Mouse (Mus musculus): ENCODE data around the gene Dpep3. TPM values are rescaled to one million over a fixed set of nuclear protein-coding genes. Genes with fewer than 3 reads are reported as not detected.

Dpep3 gene
- total RNA-seq, 1 experiment from 2014 or later, result not detected

DNA sequence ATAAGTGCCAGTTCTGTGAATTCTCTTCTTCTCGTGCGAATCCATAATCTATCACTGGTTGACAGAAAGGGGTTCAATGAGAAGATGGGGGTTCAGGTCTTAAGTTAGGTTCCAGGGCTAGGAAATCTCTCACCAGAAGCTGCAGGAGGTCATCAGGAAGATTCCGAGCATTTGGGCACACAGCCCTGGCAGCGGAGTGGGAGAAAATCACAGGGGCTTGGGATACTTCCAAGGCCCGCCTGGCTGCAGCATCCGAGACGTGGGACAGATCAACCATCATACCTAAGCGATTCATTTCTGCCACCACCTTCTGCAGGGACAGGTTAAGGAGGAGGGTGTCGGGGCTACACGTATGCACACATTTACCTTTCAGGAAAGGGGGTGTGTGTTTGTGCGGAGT is 9.3 kb upstream of the Dpep3 start:
- no peak for ATAC-seq (ENCODE audit: extremely low read depth, insufficient number of reproducible peaks, low FRiP score, poor library complexity, severe bottlenecking)

DNA sequence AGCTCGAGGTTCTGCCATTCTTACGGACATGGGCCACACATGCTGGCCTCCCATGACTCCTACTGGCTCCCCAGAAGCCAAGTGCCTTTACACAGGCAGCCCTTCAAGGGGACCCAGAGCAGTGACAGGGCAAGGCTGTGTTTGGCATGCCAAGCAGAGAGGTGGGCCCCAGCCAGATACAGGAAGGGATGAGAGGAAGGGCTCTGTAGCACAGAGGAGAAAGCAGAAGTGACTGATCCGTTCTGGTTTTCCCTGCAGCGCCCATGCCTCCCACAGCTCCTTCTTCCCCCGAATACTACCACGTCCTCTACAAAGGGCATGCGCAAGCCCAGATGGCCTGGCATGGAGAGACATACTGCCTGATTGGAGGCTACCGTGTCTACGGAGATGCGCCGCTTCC is 4.2 kb upstream of the Dpep3 start:
- ATAC-seq (ENCODE audit: extremely low read depth, insufficient number of reproducible peaks, low FRiP score, poor library complexity, severe bottlenecking), result peak; percentile 18; the same call in 1 of the 2 replicates

DNA sequence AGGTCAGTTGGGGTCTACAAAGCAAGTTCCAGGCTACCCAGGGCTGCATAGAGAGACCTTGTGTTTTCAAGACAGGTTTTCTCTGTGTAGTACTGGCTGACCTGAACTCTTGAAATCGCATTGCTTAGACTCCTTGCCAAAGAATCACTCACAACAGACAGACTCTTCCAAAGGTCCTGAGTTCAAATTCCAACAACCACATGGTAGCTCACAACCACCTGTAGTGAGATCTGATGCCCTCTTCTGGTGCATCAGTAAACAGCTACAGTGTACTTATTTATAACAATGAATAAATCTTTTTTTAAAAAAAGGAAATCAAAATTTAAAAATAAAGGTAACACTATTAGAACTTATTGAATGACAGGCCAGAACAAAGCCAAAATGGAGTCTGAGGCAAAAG is 1.9 kb upstream of the Dpep3 start:
- no peak for ATAC-seq (ENCODE audit: extremely low read depth, insufficient number of reproducible peaks, low FRiP score, poor library complexity, severe bottlenecking)

DNA sequence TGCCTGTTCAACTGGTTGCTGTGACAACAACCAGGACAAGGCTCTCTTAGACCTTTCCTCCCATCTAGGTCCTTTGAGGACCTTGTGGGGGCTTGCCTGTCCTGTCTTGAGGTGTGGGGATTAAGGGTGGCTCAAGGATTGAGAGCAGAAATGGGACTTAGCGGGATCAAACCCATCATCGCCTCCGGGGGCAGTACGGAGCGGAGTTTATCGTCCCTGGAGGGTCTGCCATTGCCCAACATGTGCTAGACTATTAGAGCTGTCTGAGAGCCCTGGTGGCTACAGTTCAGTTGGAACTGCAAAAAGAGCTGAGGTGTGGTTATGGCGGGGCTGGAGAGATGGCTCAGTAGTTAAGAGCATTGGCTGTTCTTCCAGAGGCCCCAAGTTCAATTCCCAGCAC is 3.9 kb downstream of the Dpep3 start:
- ATAC-seq (ENCODE audit: extremely low read depth, insufficient number of reproducible peaks, low FRiP score, poor library complexity, severe bottlenecking), result no peak

DNA sequence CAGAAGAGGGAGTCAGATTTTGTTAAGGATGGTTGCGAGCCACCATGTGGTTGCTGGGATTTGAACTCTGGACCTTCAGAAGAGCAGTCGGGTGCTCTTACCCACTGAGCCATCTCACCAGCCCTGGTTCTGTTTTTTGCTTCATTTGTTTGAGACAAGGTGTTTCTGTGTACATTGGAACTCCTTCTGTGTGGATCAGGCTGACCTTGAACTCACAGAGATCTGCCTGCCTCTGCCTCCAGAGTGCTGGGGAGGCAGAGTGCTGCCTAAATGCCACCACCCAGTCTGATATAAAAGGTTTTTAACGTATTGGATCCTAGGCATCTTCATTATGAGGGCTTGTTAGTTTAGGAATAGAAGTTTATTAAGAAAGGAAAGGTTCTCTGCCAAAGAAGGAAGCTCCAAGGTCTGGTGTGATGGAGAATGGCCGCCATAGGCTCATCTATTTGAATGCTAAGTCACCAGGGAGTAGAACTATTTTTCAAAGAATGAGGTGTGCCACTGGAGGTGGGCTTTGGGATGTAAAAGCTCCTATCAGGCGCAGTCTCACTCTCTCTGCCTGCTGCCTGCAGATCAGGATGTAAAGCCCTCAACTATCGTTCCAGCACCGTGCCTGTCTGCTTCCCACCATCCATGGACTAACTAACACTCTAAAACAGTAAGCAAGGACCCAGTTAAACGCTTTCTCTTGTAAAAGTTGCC is 8.1 kb downstream of the Dpep3 start:
- no peak for ATAC-seq (ENCODE audit: extremely low read depth, insufficient number of reproducible peaks, low FRiP score, poor library complexity, severe bottlenecking)

DNA sequence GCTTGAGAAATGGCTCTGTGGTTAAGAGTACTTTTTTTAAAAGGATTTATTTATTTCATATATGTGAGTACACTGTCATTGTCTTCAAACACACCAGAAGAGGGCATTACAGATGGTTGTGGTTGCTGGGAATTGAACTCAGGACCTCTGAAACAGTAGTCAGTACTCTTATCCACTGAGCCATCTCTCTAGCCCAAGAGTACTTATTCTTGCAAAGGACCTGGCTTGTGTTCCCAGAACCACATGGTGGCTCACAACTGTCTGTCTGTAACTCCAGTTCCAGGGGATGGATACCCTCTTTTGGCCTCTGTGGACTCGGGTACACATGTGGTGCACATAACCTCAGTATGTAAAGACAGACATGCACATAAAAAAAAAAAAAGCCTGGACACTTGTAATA is 9.9 kb downstream of the Dpep3 start:
- no peak for ATAC-seq (ENCODE audit: extremely low read depth, insufficient number of reproducible peaks, low FRiP score, poor library complexity, severe bottlenecking)

DNA sequence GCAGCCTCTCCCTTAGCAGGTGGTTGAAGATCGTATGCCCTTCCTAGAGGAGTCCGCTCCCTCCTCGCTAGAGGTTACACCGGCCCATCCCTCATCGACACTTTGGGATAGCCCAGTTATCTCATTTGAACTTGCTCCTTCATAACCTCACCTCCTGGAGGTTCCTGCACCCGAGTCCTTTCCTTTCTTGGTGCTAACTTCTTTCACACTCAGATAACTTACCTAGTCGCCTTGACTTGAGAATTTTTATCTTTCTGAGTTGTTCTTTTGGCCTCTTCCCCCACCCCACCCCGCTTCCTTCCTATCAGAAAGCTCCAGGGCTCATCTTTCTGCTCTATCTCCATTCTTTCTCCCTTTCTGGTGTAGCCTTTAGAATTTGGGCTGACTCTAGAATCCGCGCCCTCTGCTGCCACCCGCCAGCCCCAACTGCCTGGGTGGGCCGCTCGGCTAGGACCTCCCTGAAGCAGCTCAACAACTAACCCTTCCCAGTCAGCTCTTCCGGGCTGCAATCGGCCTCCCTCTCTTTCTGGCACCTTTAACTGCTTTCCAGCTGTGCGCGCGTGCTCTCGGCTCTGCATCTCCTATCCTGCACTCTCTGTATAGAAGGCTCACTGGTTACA is 12.4 kb downstream of the Dpep3 start:
- ATAC-seq (ENCODE audit: extremely low read depth, insufficient number of reproducible peaks, low FRiP score, poor library complexity, severe bottlenecking), result no peak

DNA sequence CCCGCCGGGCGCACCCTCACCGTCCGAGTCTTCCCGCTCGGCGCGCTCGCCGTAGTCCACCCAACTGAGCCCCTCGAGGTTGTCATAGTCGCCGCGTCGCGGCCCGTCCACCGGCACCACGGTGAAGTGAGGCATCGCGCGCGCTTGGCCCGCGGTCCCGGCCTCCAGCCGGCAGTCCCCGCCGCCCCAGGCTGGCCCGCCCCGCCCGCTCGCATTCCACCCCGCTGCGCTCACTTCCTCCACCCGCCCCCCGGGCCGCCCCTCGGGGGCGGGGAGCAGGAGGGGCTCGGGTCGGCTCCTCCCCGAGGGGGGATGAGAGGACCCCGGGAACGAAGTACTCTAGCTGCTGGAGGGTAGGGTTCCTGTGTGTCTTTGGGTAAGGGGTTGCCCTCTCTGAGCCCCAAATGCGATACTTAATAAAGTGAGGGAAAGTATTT is 13.3 kb downstream of the Dpep3 start, which contains the start of gene Slc12a4:
Gene Slc12a4 (minus strand): TSS at position 193 of the 437 bp plus-strand sequence.
- peak; percentile 16; the same call in 1 of the 2 replicates for ATAC-seq (ENCODE audit: extremely low read depth, insufficient number of reproducible peaks, low FRiP score, poor library complexity, severe bottlenecking)

DNA sequence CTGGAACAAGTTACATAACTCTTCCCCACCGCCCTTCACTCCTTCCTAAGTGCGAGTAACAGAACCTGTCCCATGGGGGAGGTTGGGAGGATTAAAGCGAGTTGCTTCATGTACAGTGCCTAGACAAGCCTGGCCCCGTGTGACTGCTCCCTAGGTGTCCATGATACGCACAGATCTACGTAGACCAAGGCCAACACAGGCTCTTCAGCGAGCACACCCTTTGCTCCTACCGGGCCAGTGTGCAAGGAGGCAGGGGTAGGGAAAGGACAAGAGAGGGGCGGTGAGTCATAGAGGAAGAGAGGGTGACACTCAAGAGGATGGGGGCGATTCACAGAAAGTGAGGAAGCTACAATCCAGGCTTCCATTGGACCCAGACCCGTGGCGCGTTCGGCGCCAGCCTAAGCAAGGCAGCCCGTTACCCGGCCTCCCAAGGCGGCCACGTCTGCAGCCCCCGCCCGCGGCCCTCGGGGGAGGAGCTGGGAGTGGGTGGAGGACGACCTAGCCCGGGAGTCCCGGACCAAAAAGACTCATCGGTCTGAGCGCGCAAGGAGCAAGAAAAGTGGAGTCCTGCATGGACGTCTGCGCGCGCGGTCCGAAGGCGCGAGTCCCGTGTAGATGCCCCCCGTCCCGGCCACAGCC is 13.8 kb downstream of the Dpep3 start:
- ATAC-seq (ENCODE audit: extremely low read depth, insufficient number of reproducible peaks, low FRiP score, poor library complexity, severe bottlenecking), result 0 out of 2 replicates have a peak, but pooled peaks have one; percentile 18

DNA sequence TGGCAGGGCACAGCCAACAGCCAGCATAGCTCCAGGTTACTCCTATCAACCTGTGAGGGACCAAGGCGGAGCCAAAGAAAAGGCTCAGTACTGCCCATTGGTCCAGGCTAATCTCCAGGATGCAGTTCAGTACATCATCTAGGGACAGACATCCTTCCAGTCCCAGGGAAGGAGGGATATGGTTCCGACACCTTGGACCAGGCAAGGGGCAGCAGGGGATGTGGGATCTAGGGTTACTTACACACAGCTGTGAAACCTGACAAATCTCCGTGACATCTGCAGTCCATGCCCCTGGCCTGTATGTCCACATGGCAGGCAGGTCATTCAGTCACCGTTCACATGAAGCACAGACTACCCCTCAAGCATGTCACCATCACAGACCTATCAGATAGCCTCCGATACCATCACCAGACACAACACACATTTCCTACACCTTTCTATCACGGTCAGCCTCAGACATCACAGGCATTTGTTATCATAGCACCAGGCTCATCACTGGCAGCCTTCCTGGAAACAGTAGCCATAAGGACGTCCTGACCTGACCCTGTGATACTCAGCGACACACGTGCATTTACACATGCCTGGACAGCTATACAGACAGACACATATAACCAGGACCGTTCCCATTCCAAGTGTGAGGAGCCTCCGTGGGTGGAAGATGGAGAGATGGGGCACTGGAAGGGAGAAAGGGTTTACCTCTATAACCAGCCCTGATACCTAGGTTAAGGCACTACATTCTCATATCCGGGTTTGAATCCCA is 14.5 kb downstream of the Dpep3 start:
- ATAC-seq (ENCODE audit: extremely low read depth, insufficient number of reproducible peaks, low FRiP score, poor library complexity, severe bottlenecking), result no peak

DNA sequence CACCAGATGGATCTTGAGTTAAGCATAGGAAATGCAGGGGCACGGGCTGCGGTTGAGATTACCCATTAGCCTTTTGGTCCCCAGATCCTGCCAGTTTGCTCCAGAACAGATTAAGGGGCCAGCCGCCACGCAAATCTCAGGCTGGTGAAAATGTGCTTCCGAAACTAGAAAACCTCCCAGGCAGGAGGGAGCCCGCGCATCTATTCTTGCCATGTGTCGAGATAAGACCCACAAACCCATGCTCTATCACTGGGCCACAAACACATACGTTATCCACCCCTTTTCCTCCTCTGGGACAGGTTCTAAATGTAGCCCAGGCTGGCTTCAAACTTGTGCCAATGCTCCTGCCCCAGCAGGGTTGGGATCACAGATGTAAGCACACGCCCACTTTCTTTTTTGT is 17.7 kb downstream of the Dpep3 start:
- ATAC-seq (ENCODE audit: extremely low read depth, insufficient number of reproducible peaks, low FRiP score, poor library complexity, severe bottlenecking), result no peak

DNA sequence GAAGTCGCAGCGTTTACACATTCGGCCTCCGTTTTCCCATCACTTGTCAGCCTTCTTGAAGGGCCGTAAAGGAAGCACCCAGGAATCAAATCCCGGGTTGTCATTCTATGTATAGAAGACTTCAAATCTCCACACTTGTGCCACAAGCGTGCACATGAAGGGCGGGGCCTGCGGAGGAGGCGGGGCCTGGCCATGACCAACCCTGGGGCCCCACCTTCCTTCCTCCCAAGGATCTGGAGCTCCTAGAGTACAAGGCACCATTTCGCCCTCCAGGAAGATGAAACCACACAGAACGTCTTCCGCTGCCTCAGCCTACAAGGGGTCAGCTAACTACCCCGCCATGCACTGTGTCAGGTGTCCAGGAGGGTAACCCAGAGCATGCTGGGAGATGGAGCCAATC is 18.1 kb downstream of the Dpep3 start:
- ATAC-seq (ENCODE audit: extremely low read depth, insufficient number of reproducible peaks, low FRiP score, poor library complexity, severe bottlenecking), result no peak

DNA sequence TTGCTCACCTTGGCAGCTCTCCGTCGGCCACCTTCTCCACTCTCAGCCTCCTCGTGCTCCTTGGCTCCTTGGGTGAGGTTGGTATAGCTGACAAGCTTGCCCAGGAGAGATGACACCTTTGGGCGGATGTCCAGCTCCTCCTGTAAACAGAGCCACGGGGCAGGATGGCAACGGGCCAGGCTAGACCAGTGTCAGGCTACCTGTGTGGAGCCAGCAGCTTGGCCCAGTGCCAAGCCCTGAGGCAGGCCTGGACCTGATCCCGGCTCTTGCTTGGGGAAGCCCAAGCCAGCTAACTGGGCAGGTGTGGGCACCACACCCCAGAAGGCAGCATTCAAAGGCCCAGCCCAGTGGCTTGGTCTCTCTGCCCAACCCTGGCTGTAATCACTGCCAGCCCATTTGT is 19.9 kb downstream of the Dpep3 start:
- ATAC-seq (ENCODE audit: extremely low read depth, insufficient number of reproducible peaks, low FRiP score, poor library complexity, severe bottlenecking), result no peak

DNA sequence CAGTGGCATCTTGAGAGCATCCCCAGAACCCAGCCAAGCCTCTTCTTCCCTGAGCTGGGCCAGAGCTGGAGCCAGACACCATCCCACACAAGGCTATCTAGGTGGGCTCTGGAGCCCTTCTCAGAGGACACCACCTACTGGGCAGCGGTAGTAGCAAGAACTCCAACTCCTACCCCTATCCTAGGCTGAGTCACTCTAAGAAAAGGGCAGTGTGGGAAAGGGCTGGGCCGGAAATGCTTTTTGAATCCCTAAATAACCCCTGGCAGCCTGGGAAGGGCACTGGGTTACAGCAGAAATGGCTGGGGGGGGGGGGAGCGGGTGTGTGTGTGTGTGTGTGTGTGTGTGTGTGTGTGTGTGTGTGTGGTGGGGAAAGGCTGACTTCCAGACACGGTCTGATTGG is 21.4 kb downstream of the Dpep3 start:
- no peak for ATAC-seq (ENCODE audit: extremely low read depth, insufficient number of reproducible peaks, low FRiP score, poor library complexity, severe bottlenecking)

DNA sequence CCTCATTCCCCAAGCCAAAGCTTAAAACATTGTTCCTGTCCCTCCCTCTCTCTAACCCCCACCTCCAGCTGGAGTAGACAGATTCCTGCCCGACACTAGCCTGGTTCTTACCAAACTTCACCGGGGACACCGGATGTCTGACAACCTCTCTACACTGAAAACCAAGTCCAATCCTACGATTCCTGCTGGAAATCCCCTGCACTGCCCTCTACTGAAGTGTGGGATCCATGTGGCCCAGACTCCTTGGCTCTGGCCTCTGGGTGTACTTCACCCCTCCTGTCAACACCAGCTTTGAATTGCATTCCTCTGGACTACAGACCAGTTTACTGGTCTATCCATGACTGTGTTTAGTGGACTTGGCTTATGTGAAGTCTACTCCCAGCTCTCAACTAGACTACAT is 22.7 kb downstream of the Dpep3 start:
- no peak for ATAC-seq (ENCODE audit: extremely low read depth, insufficient number of reproducible peaks, low FRiP score, poor library complexity, severe bottlenecking)

DNA sequence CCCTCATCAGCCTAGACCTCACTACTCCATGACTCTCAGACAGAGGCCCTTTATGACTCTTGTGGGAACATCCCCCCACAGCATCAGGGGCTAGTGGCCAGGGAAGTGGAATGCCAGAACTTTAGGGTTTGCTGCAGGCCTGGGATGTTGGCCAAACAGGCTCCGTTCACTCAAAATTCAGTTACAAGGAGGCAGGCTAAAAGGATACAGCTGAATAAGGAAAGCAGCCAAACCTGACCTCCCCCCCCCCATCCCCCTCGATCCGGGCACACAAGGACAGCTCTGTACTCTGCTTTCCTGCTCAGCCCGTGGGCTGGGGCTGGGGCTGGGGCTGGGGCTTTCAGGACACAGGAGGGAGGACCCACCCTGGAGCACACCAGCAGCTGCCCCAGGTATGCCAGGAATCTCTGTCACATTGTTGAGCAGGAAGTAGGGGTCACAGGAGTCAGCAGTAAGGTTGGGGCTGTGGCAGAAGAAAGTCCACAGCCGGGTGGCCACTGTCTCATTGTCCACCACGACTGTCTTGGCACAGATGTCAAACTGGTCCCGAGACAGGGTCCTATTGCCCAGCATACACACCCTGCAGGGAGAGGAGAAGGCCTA is 28.1 kb downstream of the Dpep3 start:
- ATAC-seq (ENCODE audit: extremely low read depth, insufficient number of reproducible peaks, low FRiP score, poor library complexity, severe bottlenecking), result no peak

DNA sequence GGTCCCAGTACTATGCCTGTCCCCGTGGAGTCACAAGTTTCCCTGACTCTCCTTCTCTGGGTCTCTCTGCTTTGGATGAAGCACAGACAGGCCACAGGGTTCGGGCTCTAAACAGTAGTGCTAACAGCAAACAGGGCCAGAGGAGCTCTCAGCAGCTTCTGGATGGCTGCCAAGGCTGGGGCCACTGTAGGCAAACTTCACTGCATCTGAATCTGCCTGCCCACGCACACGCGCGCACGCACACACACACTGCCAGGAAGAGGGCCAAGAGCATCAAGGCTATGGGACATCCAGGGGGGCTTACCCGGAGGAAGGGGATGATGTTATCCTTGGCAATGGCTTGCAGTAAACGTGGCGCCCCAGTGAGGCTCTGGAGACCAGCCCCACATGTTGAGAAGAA is 29.9 kb downstream of the Dpep3 start:
- no peak for ATAC-seq (ENCODE audit: extremely low read depth, insufficient number of reproducible peaks, low FRiP score, poor library complexity, severe bottlenecking)

DNA sequence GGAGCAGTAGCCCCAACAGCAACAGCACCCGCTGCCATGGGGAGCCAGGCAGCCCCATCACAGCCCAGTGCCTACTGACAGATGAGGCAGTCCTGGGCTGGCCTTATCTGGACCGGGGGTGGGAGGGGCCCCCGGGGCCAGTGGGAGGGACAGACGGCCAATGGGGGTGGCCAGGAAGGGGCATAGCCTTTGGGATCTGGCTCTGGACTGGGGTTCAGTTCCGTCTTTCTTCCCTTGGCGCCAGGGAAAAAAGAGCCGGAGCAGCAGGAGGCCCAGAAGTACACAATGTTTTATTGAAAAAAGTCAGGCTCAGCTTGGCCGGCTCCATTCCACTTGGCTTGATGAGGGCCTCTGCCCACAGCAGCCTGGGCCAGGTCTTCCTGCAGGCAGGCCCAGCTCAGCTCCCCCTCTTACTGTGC is 35.9 kb downstream of the Dpep3 start, which contains the start of gene Lcat:
Gene Lcat (minus strand): TSS at position 62 of the 419 bp plus-strand sequence.
- no peak for ATAC-seq (ENCODE audit: extremely low read depth, insufficient number of reproducible peaks, low FRiP score, poor library complexity, severe bottlenecking)

DNA sequence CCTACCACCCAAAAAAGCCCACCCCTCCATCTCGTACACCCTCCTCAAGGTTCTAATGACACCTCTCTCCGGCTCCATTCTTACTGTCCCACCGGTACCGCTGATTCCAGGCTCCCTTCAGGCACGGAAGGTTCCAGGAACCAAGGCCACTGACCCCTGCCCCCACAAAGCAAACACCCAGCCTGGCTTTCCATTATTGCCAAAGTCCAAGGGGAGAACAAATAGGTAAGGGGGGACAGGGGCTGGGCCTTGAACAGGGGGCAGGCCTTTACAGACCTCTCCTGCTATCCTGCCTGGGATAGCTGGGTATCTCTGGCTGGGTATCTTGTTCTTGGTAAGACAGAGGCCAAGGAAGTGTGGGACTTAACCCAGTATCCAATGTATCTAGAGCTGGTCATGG is 36.7 kb downstream of the Dpep3 start:
- no peak for ATAC-seq (ENCODE audit: extremely low read depth, insufficient number of reproducible peaks, low FRiP score, poor library complexity, severe bottlenecking)

Data from neutrophil, adult 5-6 weeks (primary cell).